Mouse (Mus musculus) CD4-positive, CD25-positive, alpha-beta regulatory T cell, adult 4 months (primary cell): ENCODE measurements at regions not wholly inside any gene's neighbourhood (a gene's known extent, or its start where the extent isn't known, plus 50 kb on each side); places are given as distances from the start of the nearest gene placed in this dataset.

Experiments
- ATAC-seq: one replicate; pipeline ENCODE4 v1.8.0; 2017

DNA sequence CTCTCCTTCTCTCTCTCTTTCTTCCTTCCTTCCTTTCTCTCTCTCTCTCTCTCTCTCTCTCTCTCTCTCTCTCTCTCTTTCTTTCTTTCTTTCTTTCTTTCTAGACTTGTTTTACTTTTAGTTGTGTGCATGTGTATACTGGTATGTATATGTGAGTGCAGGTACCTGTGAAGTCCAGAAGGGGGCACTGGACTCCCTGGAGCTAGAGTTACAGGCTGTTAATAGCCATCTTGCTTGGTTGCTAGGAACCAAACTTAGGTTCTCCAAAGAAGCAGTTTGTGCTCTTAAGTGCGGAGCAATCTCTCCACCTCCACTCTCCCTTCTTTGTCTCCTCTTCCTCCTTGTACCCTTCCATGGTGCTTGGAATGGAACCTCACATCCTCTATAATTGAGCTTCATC is 77.2 kb downstream of the Gm10604 start:
- no peak for ATAC-seq

DNA sequence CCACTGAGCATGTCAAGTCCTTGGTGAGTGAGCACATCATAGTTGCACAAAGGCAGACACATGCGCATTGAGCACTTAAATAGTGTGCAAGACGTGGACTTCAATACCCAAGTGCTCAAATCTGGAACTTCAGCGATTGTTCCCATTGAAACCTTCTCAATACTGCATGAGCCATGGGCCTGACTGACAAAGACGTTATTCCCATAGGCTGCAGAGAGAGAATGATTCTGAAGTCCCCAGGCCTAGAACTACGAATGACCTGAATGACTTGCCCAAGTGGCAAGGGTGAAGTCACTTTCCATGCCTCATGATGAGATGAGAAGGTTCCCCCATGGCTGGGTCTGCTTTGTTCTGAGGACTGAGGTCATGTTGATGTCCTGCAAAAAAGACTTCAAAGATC is 77.7 kb downstream of the Gm10604 start:
- no peak for ATAC-seq

DNA sequence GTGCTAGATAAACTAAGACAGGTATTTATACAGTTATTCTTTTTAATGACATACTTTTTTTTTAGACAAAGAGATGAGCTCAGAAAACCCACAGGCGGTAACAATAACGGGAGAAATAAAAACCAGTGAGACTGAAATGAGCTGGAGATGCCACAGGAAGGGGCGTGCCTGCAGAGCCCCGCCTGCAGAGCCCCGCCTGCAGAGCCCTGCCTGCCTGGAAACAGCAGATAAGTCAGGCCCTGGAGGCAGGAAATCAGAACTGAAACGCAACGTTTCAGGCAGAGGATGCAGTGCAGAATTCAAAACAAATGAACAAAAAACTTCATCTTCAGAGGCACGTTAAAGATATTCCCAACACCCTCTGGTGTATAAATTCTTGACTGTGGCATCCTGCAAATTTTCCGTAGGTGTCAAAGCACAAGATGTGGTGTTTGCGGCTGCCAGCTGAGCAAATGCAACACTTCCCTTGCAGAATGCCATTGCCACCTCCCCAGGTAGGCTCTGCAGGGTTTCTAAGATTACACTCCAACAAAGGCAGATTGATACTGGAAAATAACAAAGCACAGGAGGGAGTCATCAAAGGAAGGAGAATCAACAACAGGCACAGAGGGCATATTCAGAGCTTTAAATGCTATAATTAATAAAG is 81.0 kb downstream of the Gm10604 start:
- peak; percentile 99 for ATAC-seq

DNA sequence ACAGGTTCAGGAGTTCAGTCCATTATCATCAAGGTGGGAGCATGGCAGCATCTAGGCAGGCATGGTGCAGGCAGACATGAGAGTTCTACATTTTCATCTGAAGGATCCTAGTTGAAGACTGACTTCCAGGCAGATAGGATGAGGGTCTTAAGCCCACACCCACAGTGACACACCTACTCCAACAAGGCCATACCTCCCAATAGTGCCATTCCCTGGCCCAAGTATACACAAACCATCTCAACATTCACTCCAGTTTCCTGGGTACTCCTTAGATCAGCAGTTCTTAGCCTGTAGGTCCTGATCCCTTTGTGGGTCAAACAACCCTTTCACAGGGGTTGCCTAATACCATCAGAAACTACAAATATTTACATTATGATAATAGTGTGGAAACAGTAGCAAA is 83.8 kb downstream of the Gm10604 start:
- ATAC-seq, result no peak

DNA sequence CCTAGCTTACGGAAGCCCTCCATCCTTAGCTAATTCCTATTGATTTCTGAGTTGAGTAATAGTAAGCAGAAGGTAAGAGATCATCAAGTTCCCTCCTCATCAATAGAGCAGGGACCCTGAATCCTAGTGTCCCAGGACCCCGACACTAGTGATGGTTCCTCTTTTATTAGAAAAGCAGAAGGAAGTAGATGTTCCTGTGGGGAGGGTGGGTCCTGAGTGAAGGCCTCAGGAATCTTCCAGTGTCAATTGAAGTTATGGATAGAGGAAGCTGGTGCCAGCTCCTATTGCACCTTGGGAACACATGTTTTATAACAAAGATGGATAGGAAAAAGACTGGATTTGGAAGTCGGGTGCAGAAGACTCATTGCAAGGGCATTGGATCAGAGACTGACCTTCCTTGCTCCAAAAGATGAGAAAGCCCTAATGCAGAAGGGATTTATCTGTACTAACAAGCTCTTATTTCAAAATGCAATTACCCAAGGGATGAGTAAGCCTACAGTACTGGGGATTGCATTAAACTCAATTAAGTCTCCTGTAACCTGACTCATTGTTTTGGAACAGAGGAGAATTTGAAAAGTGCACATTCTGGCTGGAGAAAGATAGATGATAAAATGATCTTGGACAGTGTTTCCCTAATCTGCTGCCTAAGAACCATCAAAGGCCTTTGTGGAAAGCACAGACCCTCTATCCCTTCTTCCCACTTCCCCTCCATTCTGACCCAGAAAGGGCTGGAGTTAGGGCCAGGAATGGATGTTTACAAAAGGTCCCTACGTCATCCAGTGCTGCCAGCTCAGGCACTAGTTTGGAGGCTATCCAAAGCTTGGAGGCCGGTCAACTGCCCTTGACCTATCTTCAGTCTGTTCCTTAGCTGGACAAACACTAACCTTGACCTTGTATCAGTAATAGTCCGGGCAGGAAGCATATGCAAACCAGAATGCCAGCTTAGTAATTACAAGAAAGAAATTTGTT is 84.9 kb downstream of the Gm10604 start:
- ATAC-seq, result no peak

DNA sequence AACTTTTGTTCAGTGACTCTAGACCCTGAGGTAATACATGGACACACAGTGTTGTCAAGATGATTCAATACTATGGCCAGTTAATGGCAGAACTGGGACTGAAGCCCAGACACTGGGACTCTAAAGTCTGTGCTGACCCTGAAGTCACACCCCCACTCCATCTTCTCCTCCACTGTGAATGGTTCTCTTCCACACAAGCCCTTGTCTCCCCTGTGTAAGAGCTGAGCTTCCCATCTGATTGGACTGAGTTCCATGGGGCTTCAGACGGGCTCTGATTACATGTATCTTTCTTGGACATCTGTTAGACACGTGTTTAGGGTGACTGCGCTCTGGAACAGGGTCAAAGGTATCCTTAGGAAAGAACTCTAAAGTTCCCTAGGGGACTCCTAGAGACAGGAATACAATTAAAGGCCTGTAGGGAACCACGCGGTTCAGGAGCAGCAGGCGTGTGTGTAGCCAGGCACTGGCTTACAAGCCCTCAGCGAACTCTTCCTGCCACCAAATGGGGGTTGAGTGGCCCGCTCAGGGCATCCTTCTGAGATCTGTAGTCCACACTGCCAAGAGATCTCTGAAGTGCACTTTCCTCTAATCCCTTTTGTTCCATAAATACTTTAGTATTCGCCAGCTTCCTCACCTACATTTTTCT is 87.4 kb downstream of the Gm10604 start:
- ATAC-seq, result no peak

DNA sequence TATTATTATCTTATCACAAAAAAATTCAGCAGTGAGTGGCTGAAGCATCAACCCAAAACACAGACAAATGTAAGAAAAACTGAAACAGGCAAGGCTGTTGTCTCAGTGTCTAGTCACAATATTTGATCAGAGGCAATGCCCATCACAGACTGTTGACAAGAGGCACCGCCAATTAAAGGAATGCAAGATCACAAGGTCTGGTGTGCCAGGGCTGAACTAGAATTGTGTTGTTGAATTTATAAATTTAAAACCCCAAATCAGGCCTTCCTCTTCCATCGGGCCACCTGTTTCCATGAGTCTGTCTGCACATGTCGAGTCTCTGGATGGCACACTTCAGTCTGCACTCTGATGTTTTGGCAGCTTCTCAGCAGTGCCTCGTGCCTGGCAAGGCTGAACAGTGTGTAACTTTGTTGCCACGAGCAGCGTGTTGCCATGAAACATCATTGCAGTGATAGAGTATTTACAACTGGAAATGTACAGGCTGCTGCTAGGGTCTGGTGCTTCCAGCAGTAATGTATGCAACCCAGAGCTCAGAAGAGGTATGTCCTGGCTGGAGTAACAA is 91.9 kb downstream of the Gm10604 start:
- ATAC-seq, result no peak

DNA sequence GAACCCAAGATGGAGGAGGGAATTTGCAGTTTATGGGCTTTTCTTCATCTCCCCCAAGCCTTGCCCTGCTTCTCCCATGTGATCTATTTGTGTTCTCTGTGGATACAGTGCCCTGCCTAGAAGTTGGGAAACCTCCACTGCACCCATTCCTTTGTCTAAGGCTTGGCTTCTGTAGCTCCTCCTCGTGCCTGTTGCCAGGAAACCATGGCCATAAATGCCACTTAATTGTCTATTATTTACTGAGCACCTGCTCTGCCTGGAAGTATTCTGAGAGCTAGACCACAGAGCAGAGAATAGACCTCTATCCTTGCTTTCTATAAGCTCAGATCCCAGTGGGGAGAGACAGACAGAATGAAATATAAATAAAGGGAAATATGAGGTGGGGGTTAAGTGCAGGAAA is 93.7 kb downstream of the Gm10604 start:
- no peak for ATAC-seq

DNA sequence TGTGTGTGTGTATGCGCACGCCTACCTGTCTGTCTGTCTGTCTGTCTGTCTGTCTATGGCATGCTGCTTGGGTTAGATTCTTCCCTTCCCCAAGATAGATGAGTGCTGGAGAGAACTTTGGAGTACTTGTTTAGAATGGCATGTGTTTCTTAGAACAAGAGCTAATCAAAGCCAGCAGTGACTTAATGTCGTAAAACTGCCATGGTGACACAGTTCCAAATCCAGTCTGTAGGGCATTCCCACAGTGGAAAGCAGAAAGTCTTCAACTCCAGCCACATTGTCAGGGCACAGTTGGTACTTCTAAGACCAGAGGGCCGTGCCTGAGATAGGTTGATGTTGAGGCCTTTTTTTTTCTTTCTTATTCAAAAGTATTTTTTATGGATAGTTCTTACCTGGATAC is 95.6 kb downstream of the Gm10604 start:
- no peak for ATAC-seq

DNA sequence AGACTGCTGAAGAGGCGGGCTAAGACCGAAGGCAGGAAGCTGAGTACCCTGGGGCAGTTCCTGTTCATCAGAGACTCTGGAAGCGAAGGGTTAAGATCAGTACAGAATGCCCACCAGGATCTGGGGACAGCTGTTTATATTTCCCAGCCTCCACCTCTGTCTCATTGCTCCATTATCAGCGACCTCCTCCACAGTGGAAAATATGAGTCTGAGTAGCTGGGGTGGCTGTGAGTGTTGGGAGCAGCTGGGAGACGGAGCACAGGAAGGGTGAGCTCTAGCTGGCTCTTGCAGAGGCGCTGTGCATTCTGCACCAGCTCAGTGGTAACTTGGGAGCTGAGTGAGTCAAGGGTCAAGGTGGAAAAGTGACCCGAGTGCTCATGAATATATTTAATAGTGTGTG is 96.2 kb downstream of the Gm10604 start:
- peak; percentile 26 for ATAC-seq

DNA sequence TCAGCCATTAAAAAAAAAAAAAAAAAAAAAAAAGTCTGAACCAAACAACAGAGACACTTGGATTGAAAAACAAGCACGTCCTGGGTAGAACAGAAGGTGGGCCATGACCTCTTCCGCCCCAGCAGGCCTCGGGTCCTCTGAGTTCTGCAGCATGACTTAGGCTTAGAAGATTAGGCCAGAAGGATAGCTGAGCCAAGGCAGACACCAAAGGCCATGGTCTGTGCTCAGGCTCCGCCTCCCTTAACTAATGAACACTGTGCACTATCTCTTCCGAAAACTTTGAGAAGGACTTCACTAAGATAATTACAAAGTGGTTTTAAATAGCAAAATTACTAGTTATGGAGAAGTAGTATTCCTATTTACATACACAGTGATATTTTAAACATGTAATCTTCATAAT is 97.8 kb downstream of the Gm10604 start:
- no peak for ATAC-seq

DNA sequence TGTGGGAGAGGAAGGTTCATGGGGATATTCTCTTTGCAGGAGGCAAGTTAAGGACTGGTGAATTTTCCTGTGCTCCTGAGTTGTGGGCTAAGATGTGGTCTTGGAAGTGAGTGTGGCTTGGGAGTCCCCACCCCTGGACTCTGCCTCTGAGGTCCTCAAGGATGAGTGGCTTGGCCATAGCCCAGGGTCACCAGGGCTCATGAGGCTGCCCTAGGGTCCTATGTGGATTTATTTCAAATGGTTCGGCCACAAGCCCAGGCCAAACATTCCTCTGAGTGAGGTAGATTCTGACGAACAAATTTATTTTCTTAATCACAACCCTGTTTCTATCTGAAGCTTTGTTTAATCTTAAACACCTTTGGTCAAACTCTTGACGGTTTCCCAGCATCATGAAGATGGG is 98.4 kb downstream of the Gm10604 start:
- ATAC-seq, result no peak

DNA sequence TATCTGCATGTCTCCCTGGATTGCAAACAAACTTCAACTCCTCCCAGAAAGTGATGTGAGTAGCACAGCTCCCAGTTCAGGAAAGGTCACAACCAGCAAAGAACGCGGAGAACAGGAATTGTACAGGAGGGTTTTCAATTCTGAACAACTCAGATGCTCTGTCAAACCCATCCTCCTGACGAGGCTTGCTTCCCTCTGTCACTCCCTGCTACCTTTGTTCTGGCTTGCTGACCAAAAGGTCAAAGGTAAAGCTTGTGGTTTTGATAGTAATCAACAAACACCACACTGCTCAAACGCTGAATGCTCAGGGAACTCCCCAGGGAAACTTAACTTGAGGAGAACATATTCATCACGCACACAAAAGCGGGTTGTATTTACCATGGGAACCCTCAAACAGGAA is 102.4 kb downstream of the Gm10604 start:
- no peak for ATAC-seq

DNA sequence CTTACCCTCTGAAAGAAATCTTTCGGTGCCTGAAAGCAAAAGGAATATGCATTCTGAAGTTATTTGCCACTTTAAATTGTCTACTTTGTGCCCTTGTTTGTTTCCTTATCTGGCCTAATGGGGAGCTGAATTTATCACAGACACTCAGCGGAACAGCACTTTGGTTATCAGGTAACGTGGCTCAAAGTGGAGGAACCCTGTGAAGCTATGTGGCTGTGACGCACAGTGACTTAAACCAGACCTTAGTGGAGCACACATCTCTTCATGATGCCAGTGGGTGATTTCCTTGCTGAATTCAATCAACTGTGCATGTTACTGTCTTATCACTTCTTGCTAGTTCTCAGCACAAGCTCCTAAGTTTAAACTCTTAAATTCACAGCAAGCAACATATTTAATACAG is 103.1 kb downstream of the Gm10604 start:
- no peak for ATAC-seq

DNA sequence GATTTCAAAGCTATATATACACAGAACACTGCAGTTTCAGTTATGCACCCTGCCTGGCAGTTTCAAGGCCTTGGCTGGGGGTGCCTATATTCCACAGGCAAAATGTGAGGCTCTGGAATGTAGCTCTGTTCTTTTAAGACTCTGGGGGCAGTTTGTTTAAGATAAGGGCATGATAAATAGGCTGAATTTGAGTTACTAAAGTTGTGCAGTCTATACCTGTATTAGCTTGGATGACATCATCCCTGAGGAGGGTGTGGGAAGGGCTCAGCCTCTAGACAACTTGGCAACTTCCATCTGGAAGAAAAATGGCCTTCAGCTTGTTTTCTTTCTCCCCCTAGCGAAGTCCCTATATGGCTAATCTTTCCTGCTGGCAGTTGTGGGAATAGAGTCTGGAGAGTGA is 105.1 kb downstream of the Gm10604 start:
- no peak for ATAC-seq

DNA sequence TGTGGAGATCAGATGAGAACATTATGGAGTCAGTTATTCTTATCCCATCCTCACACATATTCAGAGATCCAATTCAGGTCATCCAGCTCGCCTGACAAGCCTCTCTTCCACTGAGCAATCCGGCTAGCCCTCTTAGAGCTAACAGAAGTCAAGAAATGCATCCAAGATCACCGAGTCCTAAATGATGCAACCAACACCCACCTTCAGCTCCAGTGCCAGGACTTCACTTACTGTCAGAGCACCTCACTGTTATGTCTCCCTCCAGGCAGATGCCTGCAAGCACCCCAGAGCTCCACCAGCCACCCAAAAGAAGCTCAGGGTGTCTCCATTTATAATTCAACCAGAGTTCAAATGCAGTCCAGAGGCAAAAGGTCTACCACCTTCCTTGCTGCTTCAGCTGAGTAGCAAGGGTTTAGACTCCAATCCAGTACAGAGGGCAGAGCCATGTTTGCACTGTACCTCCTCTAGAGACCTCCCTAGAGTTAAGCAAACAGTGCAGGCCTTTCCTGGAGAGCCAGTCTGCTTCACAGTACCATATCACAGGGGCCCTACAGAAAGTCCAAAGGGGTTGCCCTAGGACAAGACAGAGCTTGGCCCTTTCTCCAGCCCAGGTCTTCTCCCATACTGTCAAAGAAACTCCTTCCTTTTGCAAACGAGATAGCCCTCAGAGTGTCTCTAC is 106.3 kb downstream of the Gm10604 start:
- no peak for ATAC-seq

DNA sequence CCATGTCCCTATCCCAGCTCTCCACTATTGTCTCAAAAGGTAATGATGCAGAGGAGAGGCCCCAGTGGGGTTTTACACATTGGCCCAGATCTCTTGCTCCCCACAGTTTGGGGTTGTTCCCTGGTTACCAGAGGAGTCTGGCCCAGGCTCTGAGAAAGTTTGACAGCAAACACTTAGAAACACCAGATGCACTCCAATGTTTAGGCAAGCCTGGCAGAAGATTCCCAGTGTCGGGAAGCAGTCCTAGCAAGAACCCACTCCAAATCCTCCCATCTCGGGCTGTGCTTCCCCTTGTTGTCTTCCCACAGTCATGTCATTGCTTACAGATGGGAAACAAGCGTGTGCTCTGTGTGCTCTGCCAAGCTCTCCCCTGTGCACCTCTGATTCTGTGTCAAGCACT is 109.0 kb downstream of the Gm10604 start:
- ATAC-seq, result no peak

DNA sequence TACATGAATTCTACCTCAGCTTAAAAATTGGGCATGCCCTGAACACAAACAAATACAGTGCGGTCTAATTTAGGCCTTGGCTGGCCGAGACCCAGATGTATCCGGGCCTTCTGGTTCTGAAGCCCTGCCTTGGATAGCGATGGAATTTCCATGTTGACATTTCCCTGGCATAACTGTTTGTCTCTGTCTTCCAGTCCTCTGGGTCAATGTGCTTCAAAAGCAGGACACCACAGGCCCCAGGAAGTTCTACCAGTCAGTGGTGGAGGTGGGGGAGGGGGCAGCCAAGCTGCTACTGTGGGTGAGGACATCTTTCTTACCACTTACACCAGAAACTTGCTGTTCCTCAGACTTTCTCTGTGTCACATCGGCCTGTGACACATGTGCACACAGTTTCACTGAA is 111.3 kb downstream of the Gm10604 start:
- no peak for ATAC-seq

DNA sequence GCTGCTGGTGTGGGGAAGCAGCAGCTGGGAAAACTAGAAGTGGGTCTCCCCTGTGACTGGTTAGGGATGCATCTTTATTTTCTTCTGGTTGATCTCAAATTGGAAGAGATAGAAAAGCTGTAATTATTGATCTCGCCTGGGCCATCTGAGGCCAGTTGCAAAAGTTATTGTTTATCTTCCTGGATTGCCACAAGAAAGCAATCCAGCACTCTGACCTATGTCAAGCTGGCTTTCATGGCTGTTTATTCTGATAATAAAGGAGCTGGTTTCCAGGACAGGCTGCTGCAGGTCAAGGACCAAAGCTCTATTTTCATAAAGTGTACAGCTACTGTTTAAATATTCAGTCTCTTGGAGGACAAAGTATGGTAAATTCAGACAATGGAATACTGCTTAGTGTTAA is 112.5 kb downstream of the Gm10604 start:
- ATAC-seq, result no peak
